Mouse (Mus musculus) ES-E14 (cell line): ENCODE results near the gene Olfr521. TPM values are rescaled to one million over a fixed set of nuclear protein-coding genes. Genes with fewer than 3 reads are reported as not detected.
"Not testable (repeated sequence)": the region's sequence is repeated elsewhere in the genome, so short reads cannot be mapped to it uniquely, and the experiment has no call there.

Experiments used
- DNase-seq: peaks from one replicate; pipeline ENCODE4 v3.0.0-alpha.2; 2013; ENCODE audit warnings: low read depth, low spot score
- H3K27ac ChIP-seq: 2 replicates; pipeline ENCODE4 v1.5.1; 2012; ENCODE audit warnings: low read depth, mild to moderate bottlenecking, low read length, moderate library complexity, mixed read lengths; ENCODE audit not compliant: poor library complexity, insufficient read depth, severe bottlenecking
- H3K36me3 ChIP-seq: 2 replicates; pipeline ENCODE4 v1.6.1; 2012; ENCODE audit warnings: mild to moderate bottlenecking, low read length, moderate library complexity, mixed read lengths; ENCODE audit not compliant: control insufficient read depth, poor library complexity, insufficient read depth, severe bottlenecking
- H3K4me1 ChIP-seq, 2 experiments: fragments of 150-350 bp in 1 of 2; sonication (generic) in 1 of 2; 2 replicates each; pipeline ENCODE4 v1.6.1; 2012; ENCODE audit warnings: low read length in 2 of 2, mild to moderate bottlenecking in 1 of 2, mixed read lengths in 1 of 2; ENCODE audit not compliant: control insufficient read depth in 2 of 2, insufficient read depth in 2 of 2, poor library complexity in 1 of 2
- H3K4me3 ChIP-seq, 2 experiments: fragments of 150-350 bp in 1 of 2; sonication (generic) in 1 of 2; 2 replicates each; pipeline ENCODE4 v1.5.1; 2012; ENCODE audit warnings: low read length in 2 of 2, low read depth in 1 of 2, mild to moderate bottlenecking in 1 of 2, mixed read lengths in 1 of 2; ENCODE audit not compliant: insufficient read depth in 1 of 2, poor library complexity in 1 of 2, severe bottlenecking in 1 of 2
- H3K9ac ChIP-seq: 2 replicates; pipeline ENCODE4 v1.6.1; 2012; ENCODE audit warnings: low read depth, mild to moderate bottlenecking, low read length, mixed read lengths; ENCODE audit not compliant: poor library complexity, insufficient read depth, severe bottlenecking
- H3K9me3 ChIP-seq: fragments of 150-350 bp; sonication (generic); 2 replicates; pipeline ENCODE4 v1.6.1; 2012; ENCODE audit warnings: low read depth, mild to moderate bottlenecking, low read length; ENCODE audit not compliant: control insufficient read depth, insufficient read depth
- CHD2 ChIP-seq: IDR thresholded peaks from 2 replicates; pipeline ENCODE4 v1.6.1; 2014; ENCODE audit warnings: mild to moderate bottlenecking, low read depth, low read length, inconsistent platforms
- HCFC1 ChIP-seq: IDR thresholded peaks from 2 replicates; pipeline ENCODE4 v1.6.1; 2012; ENCODE audit warnings: low read length, inconsistent platforms, borderline replicate concordance; ENCODE audit not compliant: insufficient read depth
- MAFK ChIP-seq: IDR thresholded peaks from 2 replicates; pipeline ENCODE4 v1.6.1; 2014; ENCODE audit warnings: mild to moderate bottlenecking, low read depth, low read length, inconsistent platforms; ENCODE audit not compliant: insufficient read depth
- ZC3H11A ChIP-seq: IDR thresholded peaks from 2 replicates; pipeline ENCODE4 v1.6.1; 2012; ENCODE audit warnings: low read depth, mild to moderate bottlenecking, inconsistent platforms, low read length, borderline replicate concordance
- ZNF384 ChIP-seq: IDR thresholded peaks from 2 replicates; pipeline ENCODE4 v1.6.1; 2012; ENCODE audit warnings: low read depth, low read length, inconsistent platforms
- in situ Hi-C, 2 experiments: fragments of 600-800 bp; cut with MboI; formaldehyde crosslinking; loops; one replicate each; pipeline ENCODE4 v1.15.1; 2025; ENCODE audit warnings: low sequenced_read_pairs in 2 of 2, inconsistent platforms in 1 of 2; ENCODE audit not compliant: unreplicated experiment in 2 of 2
- total RNA-seq: library from RNA; depleted of rRNA; stranded (reverse); fragments of 300-350 nt; gene quantifications from 2 replicates; pipeline ENCODE4 v1.2.3, GENCODE M21; 2012

The Olfr521 gene
- total RNA-seq, 1 experiment, result not detected

- in situ Hi-C loops, result loop anchor here (10.0 kb wide), 2 partner anchors 164 to 184 kb away; no protein-coding TSS in a partner anchor
These were observed 35.8 kb downstream of the Olfr521 start for GRCm38 (mm10) chr7:99799118-99799517.

GRCm38 (mm10) chr7:99803535-99803934 lies 40.2 kb downstream of the Olfr521 start:
- in situ Hi-C loops, result loop anchor here in 1 of 2 experiments (10.0 kb wide), 1 partner anchor 299 kb away; no protein-coding TSS in a partner anchor
- Histone ChIP-seq H3K36me3 (no peaks in the 10 kb centered on the region), H3K27ac (no peak overlapping the region), H3K9ac (no peak overlapping the region), H3K4me3 (no peak overlapping the region), H3K9me3 (no peaks in the 10 kb centered on the region), H3K4me1 (no peaks in the 10 kb centered on the region)
- TF ChIP-seq MAFK (no peak), CHD2 (no peak), ZC3H11A (no peak), ZNF384 (no peak), HCFC1 (no peak)
- DNase-seq, result no peak

More at GRCm38 (mm10) chr7:99799118-99799517, 35.8 kb downstream of the Olfr521 start:
- no peaks in the 10 kb centered on the region for H3K9me3 ChIP-seq
- TF ChIP-seq MAFK (no peak), CHD2 (no peak), ZNF384 (no peak), ZC3H11A (no peak), HCFC1 (no peak)
- H3K27ac ChIP-seq, result no peak overlapping the region
- no peak overlapping the region for H3K4me3 ChIP-seq
- no peaks in the 10 kb centered on the region for H3K4me1 ChIP-seq
- H3K9ac ChIP-seq, result no peak overlapping the region
- no peak for DNase-seq
- no peaks in the 10 kb centered on the region for H3K36me3 ChIP-seq

GRCm38 (mm10) chr7:99804033-99804432 lies 40.7 kb downstream of the Olfr521 start:
- not testable (repeated sequence) for H3K9me3 ChIP-seq, H3K9ac ChIP-seq, H3K27ac ChIP-seq, H3K4me1 ChIP-seq, DNase-seq, H3K4me3 ChIP-seq, H3K36me3 ChIP-seq
- in situ Hi-C loops, result loop anchor here in 1 of 2 experiments (10.0 kb wide), 1 partner anchor 299 kb away; no protein-coding TSS in a partner anchor

- TF ChIP-seq MAFK, result no peak
- in situ Hi-C loops, result loop anchor here in 1 of 2 experiments (10.0 kb wide), 1 partner anchor 301 kb away; no protein-coding TSS in a partner anchor
- Histone ChIP-seq H3K4me3 (no peak overlapping the region), H3K4me1 (no peaks in the 10 kb centered on the region), H3K9me3 (no peaks in the 10 kb centered on the region), H3K36me3 (no peaks in the 10 kb centered on the region), H3K27ac (no peak overlapping the region), H3K9ac (no peak overlapping the region)
- DNase-seq, result no peak
These were observed 42.0 kb downstream of the Olfr521 start for GRCm38 (mm10) chr7:99805340-99805739.

- H3K9ac ChIP-seq, DNase-seq, H3K4me3 ChIP-seq, H3K36me3 ChIP-seq, H3K4me1 ChIP-seq, H3K9me3 ChIP-seq, H3K27ac ChIP-seq: not testable (repeated sequence)
- in situ Hi-C loops, result loop anchor here in 1 of 2 experiments (10.0 kb wide), 1 partner anchor 302 kb away; no protein-coding TSS in a partner anchor
These were observed 43.7 kb downstream of the Olfr521 start for GRCm38 (mm10) chr7:99807043-99807442.
